Mouse (Mus musculus) pancreas, adult 10 weeks (tissue): ENCODE results near the gene Cbx8. TPM values are rescaled to one million over a fixed set of nuclear protein-coding genes. Genes with fewer than 3 reads are reported as not detected.

Experiments used
- polyA plus RNA-seq: library from polyadenylated mRNA; stranded (reverse); fragments of 350-450 nt; fragmentation: Illumina TruSeq; extraction: RNeasy Lipid Tissue Mini Kit (QIAGEN cat#74804); gene quantifications from one replicate; pipeline ENCODE4 v1.2.3, GENCODE M21; 2015; ENCODE audit warnings: low read depth, low replicate concordance; ENCODE audit not compliant: insufficient read depth

The Cbx8 gene
- polyA plus RNA-seq, result 0.59 TPM

DNA sequence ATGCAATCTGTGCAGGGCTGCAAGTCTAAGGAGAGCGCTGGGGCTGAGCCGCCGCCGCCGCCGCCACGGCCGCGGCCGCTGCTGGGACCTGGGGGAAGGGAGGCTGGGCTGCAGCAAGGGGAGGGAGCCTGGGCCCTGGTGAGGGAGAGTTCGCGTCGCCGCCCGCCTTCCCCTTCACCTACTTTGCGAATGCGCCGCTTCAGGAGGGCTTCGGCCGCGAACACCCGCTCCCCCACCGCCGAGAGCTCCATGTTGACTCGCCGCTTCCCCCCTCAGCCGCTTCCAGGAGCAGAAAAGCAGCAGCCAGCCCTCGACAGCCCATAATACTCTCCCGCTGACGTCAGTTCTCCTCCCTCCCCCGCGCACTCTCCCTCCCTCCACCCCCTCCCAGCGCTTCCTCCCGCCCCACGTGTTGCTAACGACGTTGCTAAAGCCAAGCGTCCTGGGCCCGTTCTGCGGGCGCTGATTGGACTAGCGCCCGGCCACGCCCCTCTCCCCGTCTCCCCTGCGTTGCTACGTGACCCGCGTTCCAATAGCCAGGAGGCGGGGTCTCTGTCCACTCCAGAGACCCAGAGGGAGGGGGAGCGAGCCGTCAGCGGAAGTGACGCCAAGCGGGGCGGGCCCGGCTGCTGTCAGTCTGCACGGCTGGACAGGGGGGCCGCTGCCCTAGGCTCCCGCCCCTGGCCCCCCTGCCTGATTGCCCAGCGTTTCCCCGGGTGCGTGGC, at the start of gene Cbx8:
TSS of gene Cbx8 (minus strand) at position 370 of the 725 bp plus-strand sequence.

DNA sequence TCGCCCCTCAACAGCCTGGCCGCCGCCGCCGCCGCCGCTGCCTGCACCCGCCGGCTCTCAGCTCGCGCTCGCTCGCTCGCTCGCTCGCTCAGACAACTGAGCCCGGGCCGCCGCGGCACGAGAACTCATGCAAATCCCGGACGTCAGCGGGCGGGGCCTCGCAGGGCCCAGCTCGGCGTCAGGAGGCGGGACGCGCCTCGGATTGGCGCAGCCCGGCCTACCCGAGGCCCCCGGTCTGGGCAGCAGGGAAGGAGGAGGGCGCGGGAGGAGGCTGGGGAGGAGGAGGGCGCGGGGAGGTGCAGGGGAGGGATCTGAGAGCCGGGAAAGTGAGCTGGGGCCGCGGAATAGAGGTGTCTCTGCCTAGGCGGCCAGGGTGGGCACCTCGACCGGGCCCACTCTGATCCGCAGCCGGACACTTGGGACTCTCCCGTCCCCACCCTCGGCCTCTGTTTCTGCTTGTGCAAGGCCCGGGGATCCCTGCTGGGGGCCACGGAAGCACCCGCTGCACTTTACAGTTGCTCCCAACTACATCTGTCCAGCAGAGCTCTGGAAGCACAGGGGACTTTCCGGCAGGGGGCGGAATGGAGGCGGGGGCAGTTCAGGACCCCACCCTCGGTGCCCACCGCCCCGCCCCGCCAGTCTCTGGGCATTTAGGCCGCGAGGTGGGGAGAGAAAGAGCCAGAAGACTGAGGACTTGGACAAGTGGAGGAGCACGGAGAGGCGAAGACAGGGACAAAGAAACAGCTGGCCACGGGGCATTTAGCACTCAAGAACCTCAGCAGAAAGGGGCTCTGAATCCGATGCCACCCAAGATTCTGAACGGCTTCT, 45.6 kb upstream of the Cbx8 start, which contains the start of gene Cbx4:
TSS of gene Cbx4 (minus strand) at position 78 of the 828 bp plus-strand sequence.

DNA sequence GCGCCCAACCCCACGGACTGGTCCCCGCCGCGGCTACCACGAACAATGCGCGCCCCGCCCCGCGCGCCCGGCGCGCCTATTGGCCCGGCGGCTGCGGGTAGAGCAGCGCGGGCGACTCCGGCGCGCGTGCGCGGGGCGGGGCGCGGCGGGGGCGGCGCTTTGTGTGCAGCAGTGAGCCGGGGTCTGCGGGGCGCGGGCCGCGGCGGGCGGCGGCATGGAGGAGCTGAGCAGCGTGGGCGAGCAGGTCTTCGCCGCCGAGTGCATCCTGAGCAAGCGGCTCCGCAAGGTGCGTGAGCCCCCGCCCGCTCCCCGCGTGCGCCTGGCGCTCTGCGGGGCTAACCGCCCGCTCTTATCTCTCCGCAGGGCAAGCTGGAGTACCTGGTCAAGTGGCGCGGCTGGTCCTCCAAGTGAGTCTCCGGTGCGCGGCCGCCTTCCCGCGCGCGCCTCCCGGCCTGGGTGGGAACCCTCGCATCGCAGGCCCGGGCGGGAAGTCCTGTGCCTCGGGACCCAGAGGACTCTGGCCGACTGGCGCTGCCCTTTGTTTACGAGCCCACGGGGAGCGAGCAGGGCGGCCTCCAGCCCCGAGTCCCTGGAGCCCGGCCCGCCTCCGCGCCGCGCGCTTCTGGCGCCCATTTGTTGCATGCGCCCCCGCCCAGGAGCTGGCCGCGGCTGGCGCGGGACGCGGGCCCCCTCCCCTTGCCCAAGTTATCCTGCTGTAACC, 17.7 kb downstream of the Cbx8 start, which contains the start of gene Cbx2:
TSS of gene Cbx2 (plus strand) at position 68 of the 721 bp plus-strand sequence.

DNA sequence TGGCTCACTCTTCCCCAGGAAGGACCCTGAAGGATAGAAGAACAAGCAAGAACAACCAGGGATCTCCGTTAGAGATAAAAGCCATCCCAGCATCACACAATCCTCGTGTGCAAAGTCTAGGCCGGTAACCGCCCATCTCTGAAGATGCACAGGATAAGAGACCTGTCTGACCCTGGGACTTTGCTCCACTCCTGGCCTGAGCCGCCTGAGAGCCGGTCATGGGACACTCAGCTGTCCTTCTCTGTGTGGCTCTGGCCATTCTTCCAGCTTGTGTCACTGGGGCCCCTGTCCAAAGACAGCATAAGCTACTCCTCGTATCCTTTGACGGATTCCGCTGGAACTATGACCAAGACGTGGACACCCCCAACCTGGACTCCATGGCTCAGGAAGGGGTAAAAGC, 52.8 kb downstream of the Cbx8 start, which contains the start of gene Enpp7:
TSS of gene Enpp7 (plus strand) at position 190 of the 400 bp plus-strand sequence.

Other genes with a start within 250 kb of the Cbx8 start
- gene Rbfox3, start 129.4 kb downstream of the Cbx8 start, polyA plus RNA-seq, result not detected
- gene Enpp7, start 52.8 kb downstream of the Cbx8 start, polyA plus RNA-seq, result not detected
- 1.0 TPM for gene Cbx2, start 18.0 kb downstream of the Cbx8 start, polyA plus RNA-seq
- 2.3 TPM for gene Cbx4, start 45.3 kb upstream of the Cbx8 start, polyA plus RNA-seq
- 5.1 TPM for gene Tbc1d16, start 187.5 kb upstream of the Cbx8 start, polyA plus RNA-seq
- not detected for gene Ccdc40, start 187.6 kb upstream of the Cbx8 start, polyA plus RNA-seq
- gene Gaa, start 226.9 kb upstream of the Cbx8 start, polyA plus RNA-seq, result 16.5 TPM